Mouse (Mus musculus) forebrain, embryonic 12.5 days (tissue): ENCODE data around the gene Tbl1xr1. TPM values are rescaled to one million over a fixed set of nuclear protein-coding genes. Genes with fewer than 3 reads are reported as not detected.

Experiments
- ATAC-seq: fragments of 200-750 bp; cut with Nextera tagmentation; 2 replicates; pipeline ENCODE4 v1.8.0; 2017; ENCODE audit warnings: moderate TSS enrichment; ENCODE audit not compliant: low FRiP score
- H3K27ac ChIP-seq: fragments of 300-500 bp; sonication (generic); 2 replicates; pipeline ENCODE4 v1.5.1; 2016; ENCODE audit warnings: mild to moderate bottlenecking
- H3K27me3 ChIP-seq: fragments of 300-500 bp; sonication (generic); 2 replicates; pipeline ENCODE4 v1.6.1; 2016; ENCODE audit warnings: mild to moderate bottlenecking
- H3K36me3 ChIP-seq: fragments of 300-500 bp; sonication (generic); replicated peaks from 2 replicates; pipeline ENCODE4 v1.6.1; 2016; ENCODE audit warnings: mild to moderate bottlenecking
- H3K4me1 ChIP-seq: fragments of 300-500 bp; sonication (generic); 2 replicates; pipeline ENCODE4 v1.6.1; 2016
- H3K4me2 ChIP-seq: fragments of 300-500 bp; sonication (generic); 2 replicates; pipeline ENCODE4 v1.6.1; 2016; ENCODE audit warnings: mild to moderate bottlenecking, moderate library complexity
- H3K4me3 ChIP-seq: fragments of 300-500 bp; sonication (generic); replicated peaks from 2 replicates; pipeline ENCODE4 v1.5.1; 2016; ENCODE audit warnings: mild to moderate bottlenecking
- H3K9ac ChIP-seq: fragments of 300-500 bp; sonication (generic); 2 replicates; pipeline ENCODE4 v1.6.1; 2016; ENCODE audit warnings: mild to moderate bottlenecking
- H3K9me3 ChIP-seq: fragments of 300-500 bp; sonication (generic); 2 replicates; pipeline ENCODE4 v1.6.1; 2016
- WGBS: fragments of 180-500 bp; shearing (Covaris S2); methylation state at CpG from one replicate; pipeline ENCODE4 v1.1.7; 2016; 5-methylcytosine and 5-hydroxymethylcytosine counted together
- polyA plus RNA-seq: library from polyadenylated mRNA; unstranded; fragments of >200 nt; fragmentation: Nextera tagmentation; extraction: Ambion mirVana; gene quantifications from 2 replicates; pipeline ENCODE4 v1.2.1, GENCODE M21; 2016

Gene Tbl1xr1
- polyA plus RNA-seq, 1 experiment from 2014 or later, result 36.2 TPM

DNA sequence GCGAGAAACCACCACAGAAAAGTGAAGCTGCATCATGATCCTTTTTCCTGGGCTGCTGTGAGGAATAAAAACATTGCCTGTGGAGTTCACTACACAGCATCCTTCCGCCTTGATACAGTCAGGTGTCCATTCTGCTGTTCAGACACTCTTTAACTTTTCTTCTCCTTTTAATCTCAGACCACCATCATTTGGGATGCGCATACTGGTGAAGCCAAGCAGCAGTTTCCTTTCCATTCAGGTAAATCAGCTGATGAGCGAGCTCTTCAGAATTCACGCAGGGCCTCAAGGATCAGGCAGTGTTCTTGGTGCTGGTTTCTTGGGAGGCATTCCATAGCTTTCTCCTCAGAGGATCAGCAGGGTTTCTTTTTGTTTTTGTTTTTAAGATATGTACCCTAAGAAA, 116.5 kb downstream of the Tbl1xr1 start:
- Histone ChIP-seq H3K9ac (no peak overlapping the region), H3K9me3 (no peaks in the 10 kb centered on the region), H3K27ac (no peak overlapping the region), H3K4me3 (no peak overlapping the region), H3K4me1 (no peaks in the 10 kb centered on the region), H3K4me2 (no peak overlapping the region), H3K27me3 (no peaks in the 10 kb centered on the region), H3K36me3 (peaks cover 46% of the 10 kb centered on the region)
- 95% methylated on average over 5 of the region's 5 CpGs for WGBS
- ATAC-seq, result no peak

DNA sequence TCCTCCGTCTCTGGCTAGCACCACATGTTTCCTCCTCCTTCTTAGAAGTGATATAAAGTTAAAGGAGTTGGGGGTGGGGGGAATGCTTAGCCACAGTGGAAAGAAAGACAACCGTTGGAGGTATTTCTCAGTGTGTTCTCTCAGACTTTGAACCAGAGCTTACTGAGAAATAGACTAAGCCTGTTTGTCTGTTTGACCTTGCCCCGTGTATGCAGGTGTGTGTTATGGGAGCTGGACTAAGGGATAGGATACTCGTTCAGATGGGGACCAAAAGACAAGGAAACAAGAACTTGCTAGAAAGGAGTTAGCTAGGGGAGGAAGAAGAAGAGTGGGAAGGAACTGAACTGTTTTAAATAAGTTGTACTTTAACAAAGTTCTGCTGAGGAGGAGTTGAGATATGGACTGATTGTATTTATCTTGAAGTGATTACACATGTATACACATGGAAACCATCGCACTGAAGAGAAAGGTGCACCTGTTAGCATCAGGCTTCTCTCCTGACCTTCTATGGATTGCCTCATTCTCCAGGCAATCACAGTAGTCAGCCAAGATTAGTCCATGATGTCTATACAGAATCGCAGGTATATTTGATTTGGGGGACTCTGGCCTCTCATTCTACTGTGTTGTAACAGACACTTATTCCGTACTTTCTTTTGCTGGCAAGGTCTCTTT, 117.9 kb downstream of the Tbl1xr1 start:
- Histone ChIP-seq H3K9ac (no peak overlapping the region), H3K27me3 (no peaks in the 10 kb centered on the region), H3K4me2 (no peak overlapping the region), H3K9me3 (no peaks in the 10 kb centered on the region), H3K4me1 (no peaks in the 10 kb centered on the region), H3K4me3 (no peak overlapping the region), H3K27ac (no peak overlapping the region), H3K36me3 (peaks cover 53% of the 10 kb centered on the region)
- ATAC-seq, result no peak
- 94% methylated on average over 7 of the region's 7 CpGs for WGBS

DNA sequence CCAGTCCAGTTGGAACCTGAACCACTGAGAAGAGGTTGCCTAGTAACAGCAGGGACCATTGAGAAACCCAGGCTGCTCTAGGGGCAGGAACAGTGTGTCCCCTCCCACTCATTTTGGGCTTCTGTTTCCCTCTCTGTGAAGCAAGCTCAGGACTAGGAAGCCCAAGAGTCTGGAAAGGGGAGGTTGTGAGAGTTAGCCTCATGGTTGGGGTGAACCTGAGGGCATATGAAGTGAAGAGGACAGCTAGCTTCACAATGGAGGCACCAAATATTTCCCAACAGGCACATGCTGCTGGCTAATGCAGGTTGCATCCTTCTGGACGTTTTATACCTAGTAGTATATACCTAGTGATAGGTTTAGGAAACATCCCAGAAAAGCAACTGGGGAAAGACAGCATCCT, 122.3 kb downstream of the Tbl1xr1 start:
- Histone ChIP-seq H3K27me3 (no peaks in the 10 kb centered on the region), H3K4me1 (no peaks in the 10 kb centered on the region), H3K36me3 (peaks cover 54% of the 10 kb centered on the region), H3K4me2 (no peak overlapping the region), H3K4me3 (no peak overlapping the region), H3K9me3 (no peaks in the 10 kb centered on the region), H3K9ac (no peak overlapping the region), H3K27ac (no peak overlapping the region)
- WGBS, result 81% methylated on average over 1 of the region's 1 CpGs
- no peak for ATAC-seq

DNA sequence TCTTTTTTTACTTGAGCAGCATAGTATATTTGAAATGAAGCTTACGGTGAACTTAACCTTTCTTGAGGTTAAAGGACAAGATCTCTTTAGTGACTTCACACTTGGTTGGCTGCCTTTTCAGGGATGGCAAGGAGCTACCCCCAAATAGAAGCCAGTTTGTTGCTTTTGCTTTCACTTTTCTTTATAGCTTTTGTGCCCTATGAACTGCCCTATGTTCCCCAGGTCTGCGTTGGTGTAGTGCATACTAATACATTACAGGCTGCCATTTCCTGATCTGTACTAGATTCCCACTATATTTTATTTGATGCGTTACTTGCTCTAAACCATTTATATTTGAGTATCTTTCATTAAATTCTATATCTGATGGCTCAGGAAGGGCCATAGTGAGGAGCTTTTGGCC, 127.7 kb downstream of the Tbl1xr1 start:
- Histone ChIP-seq H3K4me2 (no peak overlapping the region), H3K4me1 (no peaks in the 10 kb centered on the region), H3K27ac (no peak overlapping the region), H3K27me3 (no peaks in the 10 kb centered on the region), H3K9ac (no peak overlapping the region), H3K9me3 (no peaks in the 10 kb centered on the region), H3K36me3 (peaks cover 32% of the 10 kb centered on the region), H3K4me3 (no peak overlapping the region)
- no peak for ATAC-seq
- WGBS, result 98% methylated on average over 3 of the region's 3 CpGs

DNA sequence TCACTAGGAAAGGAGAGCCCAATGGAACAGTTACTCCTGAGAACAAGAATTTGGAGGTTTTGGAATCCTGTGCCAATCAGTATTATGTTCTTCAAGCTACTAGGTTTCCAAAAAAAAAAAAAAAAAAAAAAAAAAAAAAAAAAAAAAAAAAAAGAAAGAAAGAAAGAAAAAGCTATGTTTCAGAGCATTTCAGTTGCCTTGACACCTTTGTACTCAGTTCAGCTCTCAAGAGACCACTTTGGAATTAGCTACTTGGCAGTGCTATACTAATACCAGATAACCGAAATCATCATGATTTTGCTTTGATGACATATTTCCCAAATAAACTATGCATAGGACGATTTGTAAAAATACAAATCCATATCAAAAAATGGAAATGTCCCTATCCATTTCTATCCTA, 145.1 kb downstream of the Tbl1xr1 start:
- WGBS, result 81% methylated on average over 2 of the region's 2 CpGs
- Histone ChIP-seq H3K27me3 (no peaks in the 10 kb centered on the region), H3K9ac (no peak overlapping the region), H3K4me3 (no peak overlapping the region), H3K36me3 (no peaks in the 10 kb centered on the region), H3K9me3 (no peaks in the 10 kb centered on the region), H3K4me1 (no peaks in the 10 kb centered on the region), H3K27ac (no peak overlapping the region), H3K4me2 (no peak overlapping the region)
- ATAC-seq, result no peak

DNA sequence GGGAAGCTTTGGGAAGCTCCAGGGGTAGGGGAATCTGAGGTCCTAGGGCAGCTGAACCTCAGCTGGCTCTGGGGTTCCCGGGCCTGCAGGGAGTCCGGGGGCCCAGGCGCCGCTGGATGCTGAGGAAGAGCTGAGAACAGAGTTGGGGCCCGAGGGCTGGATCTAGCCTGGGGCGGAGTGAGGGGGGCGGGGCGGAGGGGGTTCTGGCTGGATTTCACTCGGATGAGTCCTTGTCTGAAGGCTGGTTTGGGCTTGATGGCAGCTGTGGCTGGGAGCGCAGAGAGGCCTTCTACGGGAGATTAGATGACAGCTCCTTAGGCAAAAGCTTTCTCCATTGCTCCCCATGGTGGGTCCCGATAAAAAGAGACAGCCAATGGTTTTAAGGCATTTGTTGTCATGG, 145.9 kb downstream of the Tbl1xr1 start:
- Histone ChIP-seq H3K4me2 (no peak overlapping the region), H3K27me3 (no peaks in the 10 kb centered on the region), H3K9me3 (no peaks in the 10 kb centered on the region), H3K4me3 (no peak overlapping the region), H3K36me3 (no peaks in the 10 kb centered on the region), H3K9ac (no peak overlapping the region), H3K27ac (no peak overlapping the region), H3K4me1 (no peaks in the 10 kb centered on the region)
- no peak for ATAC-seq
- WGBS, result 43% methylated on average over 12 of the region's 12 CpGs

DNA sequence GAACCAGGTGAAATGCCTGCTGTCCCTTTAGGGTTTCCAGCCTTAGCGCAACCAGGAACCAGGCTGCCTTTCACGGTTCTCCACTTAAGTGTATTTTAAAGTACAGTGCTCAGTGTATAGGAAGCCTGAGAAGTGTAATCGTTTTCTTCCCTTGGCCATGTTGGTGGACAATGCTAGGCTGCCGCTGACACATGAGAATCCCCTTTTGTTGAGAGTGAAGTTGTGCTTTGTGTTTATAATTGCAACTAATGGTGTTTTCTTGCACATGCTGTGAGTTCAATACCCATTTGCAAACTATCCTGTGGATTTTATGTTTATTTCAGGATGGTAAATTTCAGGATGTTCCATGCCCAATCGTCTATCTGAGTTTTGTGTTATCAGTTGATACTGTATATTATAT, 146.6 kb downstream of the Tbl1xr1 start:
- Histone ChIP-seq H3K36me3 (no peaks in the 10 kb centered on the region), H3K4me3 (no peak overlapping the region), H3K4me2 (no peak overlapping the region), H3K9ac (no peak overlapping the region), H3K27me3 (no peaks in the 10 kb centered on the region), H3K9me3 (no peaks in the 10 kb centered on the region), H3K27ac (no peak overlapping the region), H3K4me1 (no peaks in the 10 kb centered on the region)
- ATAC-seq, result no peak
- WGBS, result 87% methylated on average over 5 of the region's 5 CpGs

DNA sequence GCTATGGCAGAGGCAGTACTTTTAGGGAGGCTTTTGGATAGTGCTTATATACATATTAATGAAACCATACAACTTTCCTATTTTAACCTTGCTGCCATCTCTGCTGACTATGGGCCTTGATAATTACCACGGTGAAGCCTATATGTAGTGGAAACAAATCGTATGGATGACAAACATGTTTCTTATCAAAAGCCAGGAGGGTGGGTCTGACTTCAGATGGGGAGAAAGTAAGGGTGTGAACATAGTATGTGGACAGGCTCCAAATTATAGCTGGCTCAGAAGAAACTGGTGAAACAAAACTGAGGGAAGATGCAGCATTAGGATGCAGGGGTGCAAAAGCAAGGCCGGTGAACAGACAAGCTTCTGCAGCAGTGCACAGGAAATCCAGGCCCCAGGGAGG, 151.6 kb downstream of the Tbl1xr1 start:
- H3K4me2 ChIP-seq, result no peak overlapping the region
- H3K4me3 ChIP-seq, result no peak overlapping the region
- no peak overlapping the region for H3K27ac ChIP-seq
- H3K36me3 ChIP-seq, result no peaks in the 10 kb centered on the region
- WGBS, result 89% methylated on average over 3 of the region's 3 CpGs
- 0 out of 2 replicates have a peak, but pooled peaks cover 3% of the 10 kb centered on the region for H3K4me1 ChIP-seq
- no peak overlapping the region for H3K9ac ChIP-seq
- no peaks in the 10 kb centered on the region for H3K27me3 ChIP-seq
- no peak for ATAC-seq
- H3K9me3 ChIP-seq, result no peaks in the 10 kb centered on the region

DNA sequence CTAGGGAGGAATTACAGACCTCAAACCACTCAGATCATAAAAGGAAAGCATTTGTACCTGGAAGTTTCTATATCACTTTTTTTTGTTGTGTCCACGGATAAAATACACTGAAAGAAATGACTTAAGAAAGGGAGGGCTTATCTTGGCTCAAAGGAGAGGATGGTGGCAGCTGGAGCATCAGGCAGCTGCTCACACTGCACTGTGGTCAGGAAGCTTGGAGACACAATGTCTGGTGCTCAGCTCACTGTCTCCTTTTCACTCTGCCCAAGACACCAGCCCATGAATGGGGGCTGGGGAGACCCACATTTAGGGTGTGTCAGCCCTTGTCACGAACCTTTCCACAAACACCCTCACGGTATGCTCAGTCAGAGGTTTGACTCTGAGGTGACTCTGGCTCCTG, 154.2 kb downstream of the Tbl1xr1 start:
- Histone ChIP-seq H3K9me3 (no peaks in the 10 kb centered on the region), H3K4me2 (no peak overlapping the region), H3K36me3 (no peaks in the 10 kb centered on the region), H3K27ac (no peak overlapping the region), H3K27me3 (no peaks in the 10 kb centered on the region), H3K4me3 (no peak overlapping the region), H3K9ac (no peak overlapping the region), H3K4me1 (0 out of 2 replicates have a peak, but pooled peaks cover 3% of the 10 kb centered on the region)
- no peak for ATAC-seq
- 85% methylated on average over 3 of the region's 3 CpGs for WGBS

DNA sequence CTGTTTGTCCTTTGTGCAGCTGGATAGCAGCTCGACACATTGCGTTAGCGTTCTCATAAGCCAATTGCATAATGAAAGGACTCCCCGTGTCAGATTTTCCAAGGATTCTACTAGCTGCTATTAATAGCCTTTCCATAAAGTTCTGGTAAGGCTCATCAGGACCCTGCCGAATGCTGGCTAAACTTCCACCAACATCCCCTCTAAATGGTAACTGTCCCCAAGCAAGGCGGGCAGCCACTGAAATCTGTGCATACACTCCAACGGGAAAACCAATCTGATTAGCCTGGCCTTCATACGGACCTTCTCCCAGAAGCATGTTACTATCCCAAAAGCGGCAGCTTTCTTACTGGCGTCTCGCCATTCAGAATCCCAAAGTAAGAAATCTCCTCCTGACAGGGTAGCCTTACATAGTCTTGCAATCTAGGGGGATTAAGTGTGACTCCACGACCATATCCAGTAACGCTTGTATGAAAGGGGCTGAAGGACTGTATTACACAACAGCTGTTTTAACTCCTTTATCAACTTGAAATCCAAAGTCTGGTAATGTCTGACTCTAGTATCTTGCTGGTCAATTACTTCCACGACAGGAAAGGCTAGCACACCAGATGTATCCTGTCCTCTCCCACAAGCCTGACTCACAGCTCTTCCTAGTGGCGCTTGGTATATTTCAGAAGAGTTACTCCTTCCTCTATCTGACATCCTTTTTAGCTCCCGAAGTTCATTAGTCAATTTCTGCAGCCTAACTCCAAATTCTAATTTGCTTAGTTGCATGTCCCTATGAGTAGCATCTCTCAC, 161.9 kb downstream of the Tbl1xr1 start:
- no peak overlapping the region for H3K9ac ChIP-seq
- ATAC-seq, result no peak

More for the DNA sequence above, 161.9 kb downstream of the Tbl1xr1 start:
- H3K4me1 ChIP-seq, result no peaks in the 10 kb centered on the region
- no peaks in the 10 kb centered on the region for H3K27me3 ChIP-seq
- no peak overlapping the region for H3K27ac ChIP-seq
- H3K4me3 ChIP-seq, result no peak overlapping the region
- peaks cover 9% of the 10 kb centered on the region; the same call in 1 of the 2 replicates for H3K9me3 ChIP-seq
- WGBS, result 95% methylated on average over 16 of the region's 16 CpGs
- no peak overlapping the region for H3K4me2 ChIP-seq
- no peaks in the 10 kb centered on the region for H3K36me3 ChIP-seq
